Comparison of ENCODE assay signal across 17 mouse cellular contexts in genomic region chr7:100535831-100536230, GRCm38 (mm10). TPM values are rescaled to one million over a fixed set of nuclear protein-coding genes. Genes with fewer than 3 reads are reported as not detected.
DNase-seq lines count a peak whose midpoint lies in the region; ATAC-seq and TF ChIP-seq lines count a peak whose summit lies in the region.
"Had no signal": no experiment of that assay in that cellular context is flagged by ENCODE, and none has a peak within 500 bp of the region (broad histone marks: within the 10 kb centered on the region; RNA-seq: fewer than 3 reads in every experiment).

No protein-coding gene starts in this region.

- H3K9ac ChIP-seq in heart, embryonic 11.5 days (ENCODE audit: low read depth, low read length), result no peak overlapping the region
- H3K9ac ChIP-seq in lung, embryonic 14.5 days, result no peak overlapping the region
- H3K9ac ChIP-seq in ES-Bruce4 (ENCODE audit: low read depth, poor library complexity, severe bottlenecking), result peak overlapping the region; percentile 80
- H3K9ac ChIP-seq in liver, embryonic 14.5 days (replicated peaks), result no peak overlapping the region

- no peak for TF ChIP-seq EP300 in ES-Bruce4 (IDR thresholded peaks at IDR 0.05; ENCODE audit: insufficient read depth, low read depth, low read length)
- no peak for TF ChIP-seq EP300 in liver, embryonic 14.5 days (IDR thresholded peaks at IDR 0.05; ENCODE audit: low read depth)

- ATAC-seq in heart, embryonic 11.5 days (replicated peaks; ENCODE audit: insufficient number of reproducible peaks, low FRiP score, low TSS enrichment), result no peak
- no peak for ATAC-seq in lung, embryonic 14.5 days (ENCODE audit: insufficient read depth)
- no peak for ATAC-seq in liver, embryonic 14.5 days (ENCODE audit: insufficient read depth)
- ATAC-seq: inflammation-experienced regulatory T-cells, adult 6 months had no signal

- no peak for TF ChIP-seq CTCF in lung, embryonic 14.5 days (IDR thresholded peaks at IDR 0.05; ENCODE audit: low read depth)
- no peak for TF ChIP-seq CTCF in lung, adult 2 months (IDR thresholded peaks at IDR 0.05; ENCODE audit: insufficient read depth, low read length)
- no peak for TF ChIP-seq CTCF in ES-Bruce4 (IDR thresholded peaks at IDR 0.05; ENCODE audit: low read depth, low read length)
- TF ChIP-seq CTCF in liver, embryonic 14.5 days (IDR thresholded peaks at IDR 0.05; ENCODE audit: low read depth), result no peak

- H3K4me1 ChIP-seq in heart, embryonic 11.5 days (ENCODE audit: control insufficient read depth, insufficient read depth, low read length), result peaks cover 9% of the 10 kb centered on the region; the same call in 1 of the 2 replicates
- peaks cover 7% of the 10 kb centered on the region; the same call in 1 of the 2 replicates for H3K4me1 ChIP-seq in lung, embryonic 14.5 days (ENCODE audit: insufficient read depth)
- peaks cover 3% of the 10 kb centered on the region for H3K4me1 ChIP-seq in lung, adult 2 months (ENCODE audit: control insufficient read depth, insufficient read depth, low read length)
- H3K4me1 ChIP-seq in ES-Bruce4 (ENCODE audit: control insufficient read depth, insufficient read depth, low read length), result no peaks in the 10 kb centered on the region
- peaks cover 7 to 14% of the 10 kb centered on the region in 2 experiments; a peak in 3 of 4 replicates for H3K4me1 ChIP-seq in liver, embryonic 14.5 days (replicated peaks; ENCODE audit: control insufficient read depth in 2 of 2, insufficient read depth in 2 of 2, low read length in 1 of 2)

- TF ChIP-seq POLR2A in lung, adult 2 months (IDR thresholded peaks at IDR 0.05; ENCODE audit: borderline replicate concordance, extremely low read depth, low read depth, low read length), result no peak
- TF ChIP-seq POLR2A in ES-Bruce4 (IDR thresholded peaks at IDR 0.05; ENCODE audit: insufficient read depth, low read length), result no peak

- peaks cover 12% of the 10 kb centered on the region for H3K36me3 ChIP-seq in heart, embryonic 11.5 days (ENCODE audit: control insufficient read depth, insufficient read depth, low read length)
- H3K36me3 ChIP-seq in lung, embryonic 14.5 days (ENCODE audit: insufficient read depth), result peaks cover 14% of the 10 kb centered on the region
- peaks cover 9% of the 10 kb centered on the region for H3K36me3 ChIP-seq in ES-Bruce4 (ENCODE audit: control insufficient read depth, insufficient read depth, low read length, poor library complexity, severe bottlenecking)
- peaks cover 5% of the 10 kb centered on the region; the same call in 1 of the 2 replicates for H3K36me3 ChIP-seq in liver, embryonic 14.5 days (replicated peaks; ENCODE audit: control insufficient read depth, insufficient read depth, low read depth)

- 74% methylated on average over 2 of the region's 2 CpGs for WGBS in heart, embryonic 11.5 days (ENCODE audit: insufficient replicate concordance)
- 72% methylated on average over 2 of the region's 2 CpGs for WGBS in lung, embryonic 14.5 days
- 79% methylated on average over 2 of the region's 2 CpGs for WGBS in lung, adult 2 months
- WGBS in liver, embryonic 14.5 days (ENCODE audit: insufficient replicate concordance), result 33% methylated on average over 2 of the region's 2 CpGs

- H3K27ac ChIP-seq in heart, embryonic 11.5 days (ENCODE audit: low read depth, low read length), result no peak overlapping the region
- no peak overlapping the region for H3K27ac ChIP-seq in lung, embryonic 14.5 days (ENCODE audit: low read depth)
- peak overlapping the region; percentile 69; the same call in 1 of the 2 replicates for H3K27ac ChIP-seq in ES-Bruce4 (ENCODE audit: insufficient read depth, low read length)
- no peak overlapping the region for H3K27ac ChIP-seq in liver, embryonic 14.5 days

- H3K27me3 ChIP-seq in heart, embryonic 11.5 days (ENCODE audit: control insufficient read depth, insufficient read depth, low read length), result no peaks in the 10 kb centered on the region
- H3K27me3 ChIP-seq in lung, embryonic 14.5 days (ENCODE audit: insufficient read depth, low read length), result no peaks in the 10 kb centered on the region
- H3K27me3 ChIP-seq in ES-Bruce4 (ENCODE audit: control insufficient read depth, insufficient read depth, low read length, poor library complexity, severe bottlenecking), result no peaks in the 10 kb centered on the region
- H3K27me3 ChIP-seq in liver, embryonic 14.5 days (ENCODE audit: control insufficient read depth, insufficient read depth, low read length), result no peaks in the 10 kb centered on the region
- H3K27me3 ChIP-seq: embryonic facial prominence, embryonic 15.5 days; heart, embryonic 15.5 days had no signal

- peak overlapping the region; percentile 81 for H3K4me2 ChIP-seq in heart, embryonic 11.5 days
- peak overlapping the region; percentile 70 for H3K4me2 ChIP-seq in lung, embryonic 14.5 days
- peak overlapping the region; percentile 88 for H3K4me2 ChIP-seq in liver, embryonic 14.5 days (ENCODE audit: low read depth)

- H3K9me3 ChIP-seq in heart, embryonic 11.5 days (replicated peaks; ENCODE audit: control insufficient read depth, low read length), result no peaks in the 10 kb centered on the region
- H3K9me3 ChIP-seq in lung, embryonic 14.5 days (ENCODE audit: low read depth, low read length), result no peaks in the 10 kb centered on the region
- H3K9me3 ChIP-seq in ES-Bruce4 (replicated peaks; ENCODE audit: control insufficient read depth, insufficient read depth, low read length, poor library complexity, severe bottlenecking), result no peaks in the 10 kb centered on the region
- no peaks in the 10 kb centered on the region for H3K9me3 ChIP-seq in liver, embryonic 14.5 days (ENCODE audit: control insufficient read depth, low read length)
- H3K9me3 ChIP-seq: embryonic facial prominence, embryonic 15.5 days; heart, embryonic 15.5 days had no signal

- no peak overlapping the region; the same call in 1 of the 2 replicates for H3K4me3 ChIP-seq in heart, embryonic 11.5 days (ENCODE audit: low read depth, low read length)
- H3K4me3 ChIP-seq in lung, embryonic 14.5 days (ENCODE audit: low read depth, low read length), result no peak overlapping the region
- no peak overlapping the region for H3K4me3 ChIP-seq in lung, adult 2 months (replicated peaks; ENCODE audit: extremely low read depth, low read depth, low read length)
- no peak overlapping the region for H3K4me3 ChIP-seq in ES-Bruce4 (ENCODE audit: low read depth, low read length)
- H3K4me3 ChIP-seq in liver, embryonic 14.5 days (ENCODE audit: insufficient read depth in 1 of 2, low read depth in 2 of 2, low read length in 2 of 2), result no peak overlapping the region; a peak in 1 of 4 replicates

- intact Hi-C loops in heart, postnatal 36 days (cut with DNase I), result loop anchor here (5.0 kb wide), 1 partner anchor 46 kb away; no protein-coding TSS in a partner anchor

- DNase-seq in heart, postnatal 36 days, result no peak
- no peak for DNase-seq in lung, embryonic 14.5 days
- no peak for DNase-seq in lung, adult 2 months
- DNase-seq in liver, embryonic 14.5 days (ENCODE audit: low read depth in 3 of 3, low spot score in 3 of 3), result no peak
- no peak for DNase-seq in embryo, embryonic 10.5 days (ENCODE audit: low spot score)
- no peak for DNase-seq in thymus, postnatal 14 days
- DNase-seq: adrenal gland, postnatal 36 days; cerebellum, postnatal 25 days; gastrocnemius, postnatal 25 days; kidney, postnatal 25 days; layer of hippocampus, postnatal 36 days; right cerebral cortex, postnatal 4 days had no signal

RNA-seq across cellular contexts. Expression of gene Coa4, which starts 1.0 kb away (rescaled TPM):
- polyA plus RNA-seq in heart, embryonic 11.5 days (2014; fragmentation: Nextera tagmentation; extraction: Ambion mirVana), result 24.4 and 27.0 TPM in 2 replicates
- total RNA-seq in heart, postnatal 36 days (2021), result 10 to 100 TPM; 17.1 to 17.4 TPM
- polyA plus RNA-seq in lung, embryonic 14.5 days (2014; fragmentation: Nextera tagmentation; extraction: Ambion mirVana), result 15.4 and 18.2 TPM in 2 replicates
- 8.5 and 9.0 TPM in 2 replicates for polyA plus RNA-seq in lung, adult 2 months (2012; rRNA removed)
- polyA plus RNA-seq in ES-Bruce4 (2011; ENCODE audit: insufficient read depth, insufficient read length, low read depth, missing spikeins), result 9.2 and 14.6 TPM in 2 replicates
- polyA plus RNA-seq in liver, embryonic 14.5 days (2012; rRNA removed), result 6.0 and 9.4 TPM in 2 replicates
- 13.9 and 14.7 TPM in 2 replicates for polyA plus RNA-seq in liver, embryonic 14.5 days (2014; fragmentation: Nextera tagmentation; extraction: Ambion mirVana)

RNA-seq across cellular contexts. Expression of gene Dnajb13, which starts 21.1 kb away (rescaled TPM):
- 0.19 and 0.21 TPM in 2 replicates for polyA plus RNA-seq in heart, embryonic 11.5 days (2014; fragmentation: Nextera tagmentation; extraction: Ambion mirVana)
- not detected for total RNA-seq in heart, postnatal 36 days (2021)
- polyA plus RNA-seq in lung, embryonic 14.5 days (2014; fragmentation: Nextera tagmentation; extraction: Ambion mirVana), result 0.18 and 0.57 TPM in 2 replicates
- polyA plus RNA-seq in lung, adult 2 months (2012; rRNA removed), result 8.3 and 15.2 TPM in 2 replicates
- polyA plus RNA-seq in ES-Bruce4 (2011; ENCODE audit: insufficient read depth, insufficient read length, low read depth, missing spikeins), result 0.39 TPM in 1 of 2 replicates, not detected in the other
- polyA plus RNA-seq in liver, embryonic 14.5 days (2012; rRNA removed), result 0.58 and 0.64 TPM in 2 replicates
- 2.0 and 2.3 TPM in 2 replicates for polyA plus RNA-seq in liver, embryonic 14.5 days (2014; fragmentation: Nextera tagmentation; extraction: Ambion mirVana)
- total RNA-seq: gastrocnemius, postnatal 25 days had no signal

RNA-seq across cellular contexts. Expression of gene Ucp2, which starts 42.7 kb away (rescaled TPM):
- polyA plus RNA-seq in heart, embryonic 11.5 days (2014; fragmentation: Nextera tagmentation; extraction: Ambion mirVana), result 216 and 245 TPM in 2 replicates
- 100 to 1,000 TPM; 331 to 414 TPM for total RNA-seq in heart, postnatal 36 days (2021)
- 162 and 184 TPM in 2 replicates for polyA plus RNA-seq in lung, embryonic 14.5 days (2014; fragmentation: Nextera tagmentation; extraction: Ambion mirVana)
- polyA plus RNA-seq in lung, adult 2 months (2012; rRNA removed), result 467 and 695 TPM in 2 replicates
- 162 and 171 TPM in 2 replicates for polyA plus RNA-seq in ES-Bruce4 (2011; ENCODE audit: insufficient read depth, insufficient read length, low read depth, missing spikeins)
- 329 and 337 TPM in 2 replicates for polyA plus RNA-seq in liver, embryonic 14.5 days (2012; rRNA removed)
- polyA plus RNA-seq in liver, embryonic 14.5 days (2014; fragmentation: Nextera tagmentation; extraction: Ambion mirVana), result 556 and 628 TPM in 2 replicates
